Mouse (Mus musculus) c-Kit-positive CD71-positive TER-119-positive erythroid progenitor cells, embryonic 14.5 days (primary cell): ENCODE data around the gene Cbl.
A peak's percentile ranks its signal among the peaks of the same experiment; 100 is the strongest.

ENCODE experiments used
- DNase-seq: peaks from one replicate; pipeline ENCODE4 v3.0.0-alpha.2; 2013; ENCODE audit warnings: low spot score

Gene Cbl

GRCm38 (mm10) chr9:44178811-44179210 lies 55.0 kb downstream of the Cbl start:
- DNase-seq: no peak

- DNase-seq: peak; percentile 18
Measured at GRCm38 (mm10) chr9:44178389-44178788, 55.5 kb downstream of the Cbl start.

- no peak for DNase-seq
Measured at GRCm38 (mm10) chr9:44177405-44177804, 56.4 kb downstream of the Cbl start.

DNA sequence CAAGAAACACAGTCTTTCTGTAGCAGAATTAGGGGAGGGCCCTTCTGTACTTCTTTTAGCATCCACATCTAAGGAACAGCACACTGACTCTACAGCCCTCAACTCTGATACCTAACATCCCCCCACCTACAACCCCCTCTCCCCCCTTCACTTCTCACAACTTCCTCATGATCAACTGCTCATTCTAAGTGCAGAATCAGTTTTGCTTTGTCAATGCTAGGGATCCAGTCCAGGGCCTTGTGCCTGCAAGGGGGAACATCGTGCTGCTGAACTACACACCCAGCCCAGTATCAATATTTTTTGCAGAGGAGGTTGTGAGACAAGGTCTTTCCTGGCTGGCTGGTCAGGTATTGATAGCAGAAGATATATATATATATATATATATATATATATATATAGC lies 57.9 kb downstream of the Cbl start:
- DNase-seq: no peak

DNA sequence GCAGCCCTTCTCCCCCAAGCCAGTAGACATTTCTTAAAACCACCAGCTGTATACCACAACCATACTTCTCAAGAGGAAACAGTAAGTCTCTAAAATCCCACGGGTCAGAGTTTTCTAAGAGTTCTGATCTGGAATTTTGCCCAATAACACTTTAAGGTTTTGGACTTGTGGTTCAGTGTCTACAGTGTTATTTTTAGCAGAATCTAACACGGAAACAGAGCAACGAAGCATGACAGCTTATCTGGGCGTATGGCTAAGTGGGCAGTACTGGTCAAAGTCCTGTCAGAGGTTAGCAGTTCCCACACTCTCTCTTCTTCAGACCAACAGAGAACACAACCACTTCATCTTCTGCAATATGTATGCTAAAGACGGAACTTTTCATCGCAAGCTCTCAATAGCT lies 58.3 kb downstream of the Cbl start:
- no peak for DNase-seq

DNA sequence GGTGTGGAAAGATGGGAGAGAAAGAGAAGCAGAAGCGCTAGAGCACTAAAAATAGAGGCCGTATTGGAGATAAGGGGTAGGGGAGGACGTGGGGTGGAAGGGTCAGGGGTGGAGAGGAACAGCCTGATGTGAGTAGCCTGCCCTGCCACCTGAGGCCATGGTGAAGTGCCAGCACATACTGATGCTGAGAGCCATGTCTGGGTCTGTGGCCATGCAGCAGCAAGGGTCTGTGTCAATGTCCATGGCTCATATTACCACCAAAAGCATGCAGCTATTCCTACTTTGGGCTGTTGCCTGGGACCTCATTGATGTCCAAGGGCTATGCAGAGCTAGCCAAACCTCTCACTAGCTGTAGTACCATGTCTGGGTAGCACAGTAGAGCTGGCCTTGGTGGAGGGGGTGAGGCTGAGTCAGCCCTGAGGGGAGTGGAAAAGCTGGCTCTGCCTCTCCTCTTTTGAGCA lies 63.1 kb downstream of the Cbl start:
- no peak for DNase-seq

GRCm38 (mm10) chr9:44168931-44169330 lies 64.9 kb downstream of the Cbl start:
- DNase-seq: no peak

GRCm38 (mm10) chr9:44159886-44160285 lies 74.0 kb downstream of the Cbl start:
- DNase-seq: no peak

GRCm38 (mm10) chr9:44147290-44147689 lies 86.6 kb downstream of the Cbl start:
- DNase-seq: no peak

DNA sequence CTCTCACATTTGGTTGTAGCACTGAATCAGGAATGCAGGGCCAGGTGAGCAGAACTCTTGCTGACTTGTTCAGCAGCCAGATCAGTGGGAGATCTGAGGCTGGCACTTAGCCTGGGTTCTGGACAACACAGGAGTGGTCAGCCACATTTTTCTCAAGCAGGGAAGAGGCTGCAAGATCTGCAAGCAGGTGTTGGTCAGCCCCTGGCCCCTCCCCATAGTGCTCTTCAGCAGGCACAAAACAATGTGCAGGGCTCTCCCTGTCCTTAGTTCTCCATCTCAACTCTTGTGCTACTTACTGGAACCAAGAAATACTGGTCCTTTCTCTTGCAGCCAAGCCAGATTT lies 89.2 kb downstream of the Cbl start:
- DNase-seq: no peak

- DNase-seq: no peak
Measured at GRCm38 (mm10) chr9:44144023-44144717, 89.7 kb downstream of the Cbl start.

- no peak for DNase-seq
Measured at GRCm38 (mm10) chr9:44143421-44143820, 90.4 kb downstream of the Cbl start.

DNA sequence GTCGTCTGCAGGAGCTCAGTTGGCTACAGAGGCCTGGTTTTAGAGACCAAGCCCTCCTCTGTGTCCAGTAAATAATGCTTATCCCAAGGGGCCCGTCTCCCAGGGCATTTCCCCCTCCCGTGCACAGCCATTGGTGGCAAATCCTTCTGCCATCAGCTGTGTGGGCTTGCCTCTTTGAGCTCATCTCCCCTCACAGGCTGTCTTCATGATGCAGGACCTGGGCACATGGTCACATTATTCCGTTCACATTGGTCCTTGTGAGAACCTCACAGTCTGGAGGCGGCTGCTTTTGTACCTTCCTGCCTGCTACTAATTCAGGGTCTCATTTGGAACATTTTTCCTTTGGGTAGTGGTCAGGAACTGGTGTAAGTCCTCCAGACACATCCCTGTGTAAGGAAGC lies 91.9 kb downstream of the Cbl start:
- DNase-seq: no peak

DNA sequence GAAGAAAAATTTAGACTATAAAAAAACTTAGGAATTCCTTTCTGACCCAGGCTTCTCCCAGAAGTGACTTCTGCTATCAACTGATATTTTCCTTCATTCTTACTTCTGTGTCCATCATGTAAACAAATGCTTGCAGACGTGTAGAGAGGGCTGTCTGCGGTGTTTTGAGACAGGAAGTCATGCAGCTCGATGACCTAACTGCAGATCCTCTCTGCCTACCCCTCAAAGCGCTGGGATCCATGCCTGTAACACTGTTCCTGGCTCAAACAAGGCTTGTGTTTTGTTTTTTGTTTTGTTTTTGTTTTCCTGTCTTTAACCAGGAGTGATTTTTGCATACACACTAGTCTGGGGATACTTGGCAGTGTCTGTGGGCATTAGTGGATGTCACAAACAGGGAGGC lies 96.0 kb downstream of the Cbl start:
- no peak for DNase-seq

GRCm38 (mm10) chr9:44135731-44136411 lies 98.0 kb downstream of the Cbl start:
- DNase-seq: no peak

- no peak for DNase-seq
Measured at GRCm38 (mm10) chr9:44134851-44135730, 98.8 kb downstream of the Cbl start.

- no peak for DNase-seq
Measured at GRCm38 (mm10) chr9:44134101-44134850, 99.6 kb downstream of the Cbl start, which contains the start of gene Mcam. TSS of gene Mcam (plus strand) at chr9:44134469.

DNA sequence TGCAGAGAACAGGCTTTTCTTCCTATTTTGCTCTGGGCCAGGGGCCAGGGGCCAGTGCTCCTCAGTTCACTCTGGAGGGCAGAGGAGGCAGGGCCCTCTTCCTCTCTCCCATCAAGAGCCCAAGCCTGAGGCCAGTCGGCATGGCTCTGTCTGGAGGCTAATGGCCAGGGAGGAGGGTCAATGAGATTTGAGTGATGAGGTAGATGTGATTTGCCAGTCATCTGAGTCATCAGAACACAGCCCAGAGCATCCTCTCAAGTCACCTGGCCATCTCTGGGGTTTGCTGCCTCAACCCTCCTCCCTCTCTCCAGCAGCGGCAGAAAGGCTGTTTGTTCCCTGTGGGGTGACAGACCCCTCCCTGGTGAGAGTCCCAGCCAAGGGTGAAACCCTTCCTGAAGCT lies 100.6 kb downstream of the Cbl start:
- DNase-seq: no peak

DNA sequence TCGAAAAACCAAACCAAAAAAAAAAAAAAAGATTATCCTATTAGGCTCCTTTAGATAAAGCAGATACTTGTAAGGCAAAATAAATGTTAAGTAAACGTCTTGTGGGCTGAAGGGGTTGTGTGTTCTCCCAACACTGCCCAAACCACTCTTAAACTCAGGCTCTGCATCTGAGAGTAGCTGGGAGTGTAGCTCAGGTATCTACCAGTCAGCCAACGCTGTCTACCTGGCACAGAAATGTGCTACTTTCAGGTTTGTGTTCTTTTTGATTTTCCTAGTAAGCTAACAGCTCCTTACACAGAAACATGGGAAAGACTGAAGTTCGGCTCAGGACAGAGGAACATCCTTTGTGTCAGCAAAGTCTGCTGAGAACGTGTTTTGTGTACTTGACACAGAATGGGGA lies 101.6 kb downstream of the Cbl start:
- DNase-seq: no peak

DNA sequence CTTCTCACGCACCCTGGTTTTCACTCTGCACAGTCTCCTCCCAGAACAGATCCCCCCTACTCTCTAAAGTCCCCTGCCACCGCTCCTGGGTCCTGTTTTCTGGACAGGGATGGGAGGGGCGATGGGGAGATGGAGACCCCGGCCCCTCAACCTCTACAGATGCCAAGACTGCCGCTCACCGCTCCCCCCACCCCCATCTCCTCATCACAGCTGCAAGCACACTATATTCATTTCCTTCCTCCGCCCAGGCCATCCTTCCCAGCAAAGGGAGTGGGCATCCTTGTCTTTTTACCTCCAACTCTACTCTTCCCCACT lies 102.6 kb downstream of the Cbl start:
- DNase-seq: no peak

GRCm38 (mm10) chr9:44130581-44131275 lies 103.1 kb downstream of the Cbl start:
- no peak for DNase-seq

- no peak for DNase-seq
Measured at GRCm38 (mm10) chr9:44130034-44130433, 103.8 kb downstream of the Cbl start.
